Mouse (Mus musculus) midbrain, embryonic 10.5 days (tissue): ENCODE measurements around the gene Phf12. TPM values are rescaled to one million over a fixed set of nuclear protein-coding genes. Genes with fewer than 3 reads are reported as not detected.
A peak's percentile ranks its signal among the peaks of the same experiment; 100 is the strongest.

ENCODE experiments used
- DNase-seq: peaks from one replicate; pipeline ENCODE4 v3.0.0-alpha.2; 2017; ENCODE audit warnings: low spot score
- H3K27ac ChIP-seq: fragments of 300-500 bp; sonication (generic); replicated peaks from 2 replicates; pipeline ENCODE4 v1.5.1; 2016; ENCODE audit warnings: mild to moderate bottlenecking
- H3K27me3 ChIP-seq: fragments of 300-500 bp; sonication (generic); 2 replicates; pipeline ENCODE4 v1.6.1; 2016; ENCODE audit warnings: low read depth, mild to moderate bottlenecking; ENCODE audit not compliant: poor library complexity, severe bottlenecking
- H3K36me3 ChIP-seq: fragments of 300-500 bp; sonication (generic); 2 replicates; pipeline ENCODE4 v1.6.1; 2016; ENCODE audit warnings: mild to moderate bottlenecking, moderate library complexity
- H3K4me1 ChIP-seq: fragments of 300-500 bp; sonication (generic); 2 replicates; pipeline ENCODE4 v1.6.1; 2016
- H3K4me3 ChIP-seq: fragments of 300-500 bp; sonication (generic); 2 replicates; pipeline ENCODE4 v1.5.1; 2016; ENCODE audit warnings: mild to moderate bottlenecking, moderate library complexity
- H3K9me3 ChIP-seq: fragments of 300-500 bp; sonication (generic); replicated peaks from 2 replicates; pipeline ENCODE4 v1.6.1; 2016; ENCODE audit warnings: mild to moderate bottlenecking
- WGBS: fragments of 180-500 bp; shearing (Covaris S2); methylation state at CpG from one replicate; pipeline ENCODE4 v1.1.7; 2016; 5-methylcytosine and 5-hydroxymethylcytosine counted together
- microRNA counts: library from miRNA; unstranded; fragments of <30 nt; microRNA quantifications from one replicate; lab custom pipeline; 2017
- microRNA-seq: library from miRNA; unstranded; fragments of <30 nt; microRNA quantifications from one replicate; pipeline ENCODE4, GENCODE M21; 2017
- polyA plus RNA-seq: library from polyadenylated mRNA; unstranded; fragments of >200 nt; fragmentation: Nextera tagmentation; extraction: Ambion mirVana; gene quantifications from 2 replicates; pipeline ENCODE4 v1.2.1, GENCODE M21; 2016

The Phf12 gene
- polyA plus RNA-seq, 1 experiment from 2014 or later, result 15.8 TPM

DNA sequence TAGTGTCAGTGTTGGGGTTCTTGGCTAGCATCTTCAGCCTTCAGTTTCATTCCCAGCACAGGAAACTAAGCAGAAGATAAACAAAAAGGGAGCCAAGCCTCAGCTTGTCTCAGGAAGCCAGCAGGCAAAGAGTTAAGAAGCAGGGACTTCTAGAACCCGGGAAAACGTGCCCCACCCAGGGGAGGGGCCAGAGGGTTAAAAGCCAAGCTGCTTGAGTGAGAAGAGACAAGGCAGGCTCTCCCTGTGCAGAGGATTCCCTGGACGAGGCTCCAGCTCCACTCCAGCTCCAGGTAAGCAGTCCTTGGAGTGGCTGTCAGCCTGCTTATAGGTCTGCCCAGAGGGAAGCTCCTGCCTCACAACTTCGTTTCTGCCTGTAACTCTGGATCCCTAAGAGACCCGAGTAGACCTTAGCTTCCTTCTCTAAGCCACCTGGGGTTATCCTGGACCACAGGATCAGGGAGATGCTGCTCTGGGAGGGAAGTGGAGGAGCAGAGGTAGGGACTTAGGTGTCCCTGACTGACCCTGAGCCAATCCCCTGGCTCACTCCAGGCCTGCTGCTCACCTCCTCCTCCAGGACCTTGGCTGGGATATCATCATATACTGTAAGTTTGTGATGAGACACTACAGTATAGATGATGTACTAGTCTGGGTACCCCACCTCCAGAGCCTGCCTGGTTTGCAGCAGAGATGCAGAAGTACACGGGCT is 90.0 kb downstream of the Phf12 start:
- Histone ChIP-seq H3K27ac (peak overlapping the region; percentile 24; the same call in 1 of the 2 replicates), H3K36me3 (peaks cover 66% of the 10 kb centered on the region), H3K4me3 (peak overlapping the region; percentile 27), H3K9me3 (no peaks in the 10 kb centered on the region), H3K4me1 (no peaks in the 10 kb centered on the region), H3K27me3 (no peaks in the 10 kb centered on the region)
- DNase-seq, result no peak
- whole genome bisulfite sequencing, result 30% methylated on average over 6 of the region's 6 CpGs

DNA sequence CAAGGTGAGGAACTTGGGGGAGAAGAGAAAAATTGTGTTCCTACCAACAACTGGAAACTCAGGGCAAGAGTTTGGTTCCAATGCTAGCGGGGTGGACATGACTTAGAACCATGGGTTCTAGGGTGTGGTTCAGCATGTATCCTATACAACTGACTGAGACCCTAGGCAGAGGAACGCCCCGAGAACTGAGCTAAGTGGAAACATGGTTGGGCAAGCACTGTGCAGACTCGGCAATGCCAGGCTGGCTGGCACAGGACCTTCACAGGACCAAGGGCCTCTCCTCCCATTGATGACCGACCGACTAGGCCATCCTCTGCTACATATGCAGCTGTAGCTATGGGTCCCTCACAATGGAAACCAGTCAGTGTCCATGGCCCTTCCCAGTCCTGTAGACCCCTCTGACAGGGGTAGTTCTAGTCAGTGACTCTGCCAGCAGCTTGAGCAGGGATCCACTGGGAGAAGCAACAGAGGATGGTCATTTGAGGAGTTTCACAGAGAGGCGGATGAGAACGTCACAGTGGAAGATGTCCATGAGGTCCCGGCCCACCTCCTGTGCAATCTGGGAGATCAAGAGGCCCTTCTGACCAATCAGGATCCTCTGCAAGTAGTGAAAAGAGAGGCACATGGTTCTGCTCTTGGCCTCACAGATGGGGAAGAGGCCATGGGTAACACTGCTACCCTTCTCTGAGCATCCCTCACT is 91.2 kb downstream of the Phf12 start:
- no peaks in the 10 kb centered on the region for H3K4me1 ChIP-seq
- H3K27ac ChIP-seq, result no peak overlapping the region
- H3K4me3 ChIP-seq, result no peak overlapping the region
- H3K36me3 ChIP-seq, result peaks cover 74% of the 10 kb centered on the region
- H3K9me3 ChIP-seq, result no peaks in the 10 kb centered on the region
- DNase-seq, result no peak
- 93% methylated on average over 9 of the region's 9 CpGs for WGBS
- H3K27me3 ChIP-seq, result no peaks in the 10 kb centered on the region

DNA sequence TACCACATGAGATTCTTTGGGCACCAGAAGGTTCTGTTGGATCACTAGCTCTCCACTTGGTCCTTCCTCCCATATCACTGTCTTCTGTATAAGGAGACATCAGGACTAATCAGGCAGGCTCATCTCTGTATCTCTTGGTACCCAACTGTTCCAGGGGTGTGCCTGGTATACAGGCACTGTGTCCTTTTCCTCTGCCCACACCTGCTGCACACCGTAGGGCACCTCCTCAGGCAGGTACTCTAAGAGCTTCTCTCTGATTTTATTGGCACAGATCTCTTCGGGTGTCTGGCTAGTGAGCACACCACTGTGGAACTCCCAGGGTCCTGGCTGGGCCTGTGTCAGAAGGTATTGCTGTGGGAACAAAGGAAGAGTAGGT is 91.7 kb downstream of the Phf12 start:
- H3K4me3 ChIP-seq, result no peak overlapping the region
- 90% methylated on average over 2 of the region's 2 CpGs for WGBS
- DNase-seq, result no peak
- no peaks in the 10 kb centered on the region for H3K27me3 ChIP-seq
- H3K27ac ChIP-seq, result no peak overlapping the region
- no peaks in the 10 kb centered on the region for H3K9me3 ChIP-seq
- H3K36me3 ChIP-seq, result peaks cover 74% of the 10 kb centered on the region
- peaks cover 5% of the 10 kb centered on the region for H3K4me1 ChIP-seq

DNA sequence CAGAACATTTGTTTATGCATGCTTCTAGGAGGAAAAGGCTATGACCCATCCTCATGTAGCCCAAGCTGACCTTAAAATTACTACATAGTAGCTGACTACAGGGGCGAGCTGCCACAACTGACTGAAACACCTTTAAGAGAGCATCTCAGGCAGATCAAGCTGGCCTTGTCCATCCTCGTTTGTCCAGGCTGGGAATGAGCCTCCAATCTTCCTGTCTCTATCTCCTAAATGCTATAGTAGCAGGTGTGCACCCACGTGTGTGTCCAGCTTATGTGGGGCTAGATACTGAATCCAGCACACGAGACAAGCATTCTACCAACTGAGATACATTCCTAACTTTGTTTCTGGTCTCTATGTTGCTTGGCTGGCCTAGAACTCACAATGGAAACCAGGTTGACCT is 92.1 kb downstream of the Phf12 start:
- H3K4me3 ChIP-seq, result no peak overlapping the region
- H3K4me1 ChIP-seq, result peaks cover 9% of the 10 kb centered on the region
- H3K27ac ChIP-seq, result no peak overlapping the region
- DNase-seq, result no peak
- peaks cover 74% of the 10 kb centered on the region for H3K36me3 ChIP-seq
- H3K27me3 ChIP-seq, result no peaks in the 10 kb centered on the region
- WGBS, result 84% methylated on average over 4 of the region's 4 CpGs
- H3K9me3 ChIP-seq, result no peaks in the 10 kb centered on the region

MicroRNA genes within 50 kb of the gene (microRNA counts, 519-probe panel; counts per million panel counts)
- not detected for microRNA mmu-miR-144 (lab: Ali Mortazavi, UCI)
- microRNA mmu-miR-451 (lab: Ali Mortazavi, UCI), result not detected

Small RNAs within 50 kb of the gene (microRNA-seq; reads per million reads assigned to microRNA genes)
- gene Mir144, result 48.2 reads per million, percentile 41 among the genes with 10 or more reads in this experiment
- not detected for gene Mir451a
- not detected for gene Mir451b

Other genes starting within 250 kb of the Phf12 start
- 24.6 and 38.7 TPM in 2 replicates for gene Myo18a, start 219.5 kb upstream of the Phf12 start, polyA plus RNA-seq
- 1.4 and 1.5 TPM in 2 replicates for gene Gm10277, start 195.0 kb upstream of the Phf12 start, polyA plus RNA-seq
- gene Pipox, start 88.7 kb upstream of the Phf12 start, polyA plus RNA-seq, result 9.0 and 16.5 TPM in 2 replicates
- gene Sez6, start 52.0 kb upstream of the Phf12 start, polyA plus RNA-seq, result 3.5 and 7.1 TPM in 2 replicates
- gene Dhrs13, start 49.5 kb downstream of the Phf12 start, polyA plus RNA-seq, result 16.7 and 17.7 TPM in 2 replicates
- gene Flot2, start 55.2 kb downstream of the Phf12 start, polyA plus RNA-seq, result 75.7 and 76.4 TPM in 2 replicates
- gene Eral1, start 97.6 kb downstream of the Phf12 start, polyA plus RNA-seq, result 39.3 and 39.7 TPM in 2 replicates
- 27.6 and 32.8 TPM in 2 replicates for gene Fam222b, start 111.9 kb downstream of the Phf12 start, polyA plus RNA-seq
- 96.3 and 109 TPM in 2 replicates for gene Traf4, start 182.8 kb downstream of the Phf12 start, polyA plus RNA-seq
- gene Nek8, start 193.9 kb downstream of the Phf12 start, polyA plus RNA-seq, result 10.7 and 11.1 TPM in 2 replicates
- gene Tlcd1, start 194.0 kb downstream of the Phf12 start, polyA plus RNA-seq, result 8.8 and 11.1 TPM in 2 replicates
- 953 and 1,066 TPM in 2 replicates for gene Rpl23a, start 200.8 kb downstream of the Phf12 start, polyA plus RNA-seq
- gene Rab34, start 205.7 kb downstream of the Phf12 start, polyA plus RNA-seq, result 75.0 and 83.8 TPM in 2 replicates
- 0.96 and 1.6 TPM in 2 replicates for gene Proca1, start 210.6 kb downstream of the Phf12 start, polyA plus RNA-seq